Mouse (Mus musculus) lung, postnatal 4 days (tissue): ENCODE measurements around the gene Nab2.

Experiments
- DNase-seq, 2 experiments: peaks; one replicate each; pipeline ENCODE4 v3.0.0; 2021

Nab2 gene

GRCm38 (mm10) chr10:127642772-127643552 lies 25.4 kb downstream of the Nab2 start, which contains the start of gene Stat6:
TSS of gene Stat6 (plus strand) at chr10:127642986.
- DNase-seq, result peak; percentile 87 to 90

- DNase-seq, result peak; percentile 87 to 92
Observed at GRCm38 (mm10) chr10:127641861-127642771, 26.3 kb downstream of the Nab2 start.

- no peak for DNase-seq
Observed at GRCm38 (mm10) chr10:127640421-127640820, 27.9 kb downstream of the Nab2 start.

GRCm38 (mm10) chr10:127632668-127633271 lies 35.6 kb downstream of the Nab2 start:
- no peak for DNase-seq

GRCm38 (mm10) chr10:127631261-127632214 lies 36.8 kb downstream of the Nab2 start:
- DNase-seq, result peak; percentile 61 to 65

- no peak for DNase-seq
Observed at GRCm38 (mm10) chr10:127626433-127626832, 41.9 kb downstream of the Nab2 start.

GRCm38 (mm10) chr10:127623439-127624216 lies 44.7 kb downstream of the Nab2 start:
- DNase-seq, result no peak

- no peak for DNase-seq
Observed at GRCm38 (mm10) chr10:127622661-127623060, 45.7 kb downstream of the Nab2 start.

GRCm38 (mm10) chr10:127622057-127622392 lies 46.3 kb downstream of the Nab2 start:
- DNase-seq, result peak; percentile 83 to 86

- peak; percentile 91 to 95 for DNase-seq
Observed at GRCm38 (mm10) chr10:127621191-127622056, 46.9 kb downstream of the Nab2 start.

- peak in 1 of 2 experiments; percentile 52 for DNase-seq
Observed at GRCm38 (mm10) chr10:127620406-127621190, 47.8 kb downstream of the Nab2 start, which contains the start of gene Lrp1. TSS of gene Lrp1 (minus strand) at chr10:127621148.

GRCm38 (mm10) chr10:127619941-127620405 lies 48.4 kb downstream of the Nab2 start:
- DNase-seq, result peak; percentile 50 to 65

- peak in 1 of 2 experiments; percentile 49 for DNase-seq
Observed at GRCm38 (mm10) chr10:127619119-127619721, 49.1 kb downstream of the Nab2 start.

- peak in 1 of 2 experiments; percentile 68 for DNase-seq
Observed at GRCm38 (mm10) chr10:127618173-127618572, 50.2 kb downstream of the Nab2 start.

- no peak for DNase-seq
Observed at GRCm38 (mm10) chr10:127617294-127617693, 51.1 kb downstream of the Nab2 start.

GRCm38 (mm10) chr10:127616261-127616679 lies 52.1 kb downstream of the Nab2 start:
- no peak for DNase-seq

GRCm38 (mm10) chr10:127615591-127615990 lies 52.8 kb downstream of the Nab2 start:
- peak in 1 of 2 experiments; percentile 70 for DNase-seq

- no peak for DNase-seq
Observed at GRCm38 (mm10) chr10:127615034-127615374, 53.4 kb downstream of the Nab2 start.
